Mouse (Mus musculus) left cerebral cortex, adult 2 months (tissue): ENCODE data around the gene Dnaaf3. TPM values are rescaled to one million over a fixed set of nuclear protein-coding genes. Genes with fewer than 3 reads are reported as not detected.

ENCODE experiments used
- DNase-seq, 2 experiments: peaks; one replicate each; pipeline ENCODE4 v3.0.0; 2021 to 2022; ENCODE audit warnings: low spot score in 2 of 2, mixed read lengths in 1 of 2; ENCODE audit errors: extremely low spot score in 1 of 2
- H3K27ac ChIP-seq: fragments of 200-600 bp; 2 replicates; pipeline ENCODE4 v1.8.1; 2022
- H3K4me3 ChIP-seq: fragments of 200-600 bp; 2 replicates; pipeline ENCODE4 v1.8.1; 2022
- CTCF ChIP-seq: fragments of 200-600 bp; IDR thresholded peaks from 2 replicates; pipeline ENCODE4 v1.8.1; 2022; ENCODE audit warnings: antibody characterized with exemption, mild to moderate bottlenecking, moderate library complexity
- intact Hi-C: fragments of 180-260 bp; cut with DNase I; formaldehyde crosslinking; loops from one replicate; pipeline ENCODE4 v1.15.1; 2025
- microRNA-seq, 2 experiments: library from miRNA; unstranded; fragments of <30 nt; microRNA quantifications; one replicate each; pipeline ENCODE4 v1.2.0; 2021
- total RNA-seq, 2 experiments: library from RNA; stranded (reverse); gene quantifications; 2 replicates each; pipeline ENCODE4 v1.2.3; 2021

The Dnaaf3 gene
- total RNA-seq, 2 experiments from 2014 or later: 0.20 to 0.49 TPM

DNA sequence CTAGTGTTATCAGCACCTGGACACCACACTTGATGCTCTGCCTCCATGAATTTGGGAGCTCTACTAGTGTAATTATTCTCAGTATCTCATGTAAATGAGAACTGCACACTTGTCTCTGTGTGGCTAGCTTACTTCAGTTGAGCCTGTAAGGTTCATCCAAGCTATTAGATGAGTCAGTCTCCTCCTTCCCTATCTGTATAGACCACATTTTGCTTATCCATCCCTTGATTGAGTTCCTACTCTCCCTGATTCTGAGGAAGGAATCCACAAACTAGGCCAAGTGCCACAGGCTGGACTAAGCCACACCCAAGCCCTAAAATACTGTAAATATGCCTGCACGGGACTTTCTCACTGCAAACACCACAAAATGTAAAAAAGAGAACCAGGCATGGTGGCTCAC lies 38.3 kb downstream of the Dnaaf3 start:
- intact Hi-C loops: no loop called here

GRCm38 (mm10) chr7:4492284-4493224 lies 39.7 kb downstream of the Dnaaf3 start:
- Histone ChIP-seq H3K27ac (no peak overlapping the region), H3K4me3 (no peak overlapping the region)
- no peak for DNase-seq
- intact Hi-C loops: no loop called here
- no peak for TF ChIP-seq CTCF

More for the DNA sequence above, 38.3 kb downstream of the Dnaaf3 start:
- TF ChIP-seq CTCF: no peak
- DNase-seq: no peak
- H3K4me3 ChIP-seq: no peak overlapping the region
- no peak overlapping the region for H3K27ac ChIP-seq

- no peak overlapping the region for H3K4me3 ChIP-seq
- intact Hi-C loops: no loop called here
- no peak for TF ChIP-seq CTCF
- no peak overlapping the region for H3K27ac ChIP-seq
- DNase-seq: no peak
Observed at GRCm38 (mm10) chr7:4491308-4491707, 40.9 kb downstream of the Dnaaf3 start.

GRCm38 (mm10) chr7:4482281-4482680 lies 50.0 kb downstream of the Dnaaf3 start:
- no peak for DNase-seq
- TF ChIP-seq CTCF: no peak
- intact Hi-C loops: no loop called here
- no peak overlapping the region for H3K27ac ChIP-seq
- no peak overlapping the region for H3K4me3 ChIP-seq

DNA sequence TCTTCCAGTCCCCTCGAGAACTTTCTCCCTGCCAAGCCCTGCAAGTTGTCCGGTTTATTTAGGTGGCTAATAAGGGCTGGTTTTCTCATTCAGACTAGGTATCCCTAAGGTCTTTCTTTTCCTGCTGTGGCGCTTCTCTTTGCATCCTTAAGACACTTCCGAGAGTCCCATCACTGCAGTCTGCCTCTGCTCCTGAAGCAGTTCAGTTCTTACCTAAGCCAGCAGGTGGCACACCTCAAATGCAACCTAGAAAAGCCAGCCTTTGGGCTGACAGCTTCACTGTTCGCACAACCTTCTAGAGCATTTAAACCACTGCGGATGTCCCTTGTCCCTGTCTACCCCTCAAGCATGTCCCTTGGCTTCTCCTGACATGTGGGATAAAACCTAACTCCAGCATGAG lies 52.6 kb downstream of the Dnaaf3 start:
- peak in 1 of 2 experiments; percentile 52 for DNase-seq
- intact Hi-C loops: loop anchor here (2.0 kb wide), 1 partner anchor 19 kb away; no protein-coding TSS in a partner anchor
- H3K4me3 ChIP-seq: no peak overlapping the region
- peak; percentile 68 for TF ChIP-seq CTCF
- H3K27ac ChIP-seq: no peak overlapping the region

DNA sequence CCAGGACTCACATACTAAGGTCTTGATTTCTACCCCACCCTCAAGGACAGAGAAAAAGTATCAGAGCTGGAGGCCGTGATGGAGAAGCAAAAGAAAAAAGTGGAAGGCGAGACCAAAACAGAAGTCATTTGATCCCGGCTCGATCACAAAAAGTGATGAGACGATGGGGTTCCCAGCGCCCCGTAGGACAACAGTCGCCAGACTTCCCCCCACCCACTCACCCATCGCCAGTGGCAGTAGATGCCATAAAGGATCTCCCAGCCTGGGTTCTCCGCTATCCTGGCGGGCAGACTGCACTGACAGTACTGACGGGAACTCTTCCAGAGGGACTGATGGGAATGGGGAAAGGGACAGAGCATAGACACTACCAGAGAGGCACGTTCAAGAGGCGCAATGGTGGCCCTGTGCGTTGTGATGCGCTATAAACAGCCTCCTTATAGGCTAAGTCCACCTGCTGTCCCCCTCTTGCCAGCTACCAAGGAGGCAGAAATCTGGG lies 53.4 kb downstream of the Dnaaf3 start:
- intact Hi-C loops: loop anchor here (2.0 kb wide), 1 partner anchor 20 kb away; no protein-coding TSS in a partner anchor
- DNase-seq: no peak
- H3K4me3 ChIP-seq: peak overlapping the region; percentile 55
- peak overlapping the region; percentile 53; the same call in 1 of the 2 replicates for H3K27ac ChIP-seq
- no peak for TF ChIP-seq CTCF

DNA sequence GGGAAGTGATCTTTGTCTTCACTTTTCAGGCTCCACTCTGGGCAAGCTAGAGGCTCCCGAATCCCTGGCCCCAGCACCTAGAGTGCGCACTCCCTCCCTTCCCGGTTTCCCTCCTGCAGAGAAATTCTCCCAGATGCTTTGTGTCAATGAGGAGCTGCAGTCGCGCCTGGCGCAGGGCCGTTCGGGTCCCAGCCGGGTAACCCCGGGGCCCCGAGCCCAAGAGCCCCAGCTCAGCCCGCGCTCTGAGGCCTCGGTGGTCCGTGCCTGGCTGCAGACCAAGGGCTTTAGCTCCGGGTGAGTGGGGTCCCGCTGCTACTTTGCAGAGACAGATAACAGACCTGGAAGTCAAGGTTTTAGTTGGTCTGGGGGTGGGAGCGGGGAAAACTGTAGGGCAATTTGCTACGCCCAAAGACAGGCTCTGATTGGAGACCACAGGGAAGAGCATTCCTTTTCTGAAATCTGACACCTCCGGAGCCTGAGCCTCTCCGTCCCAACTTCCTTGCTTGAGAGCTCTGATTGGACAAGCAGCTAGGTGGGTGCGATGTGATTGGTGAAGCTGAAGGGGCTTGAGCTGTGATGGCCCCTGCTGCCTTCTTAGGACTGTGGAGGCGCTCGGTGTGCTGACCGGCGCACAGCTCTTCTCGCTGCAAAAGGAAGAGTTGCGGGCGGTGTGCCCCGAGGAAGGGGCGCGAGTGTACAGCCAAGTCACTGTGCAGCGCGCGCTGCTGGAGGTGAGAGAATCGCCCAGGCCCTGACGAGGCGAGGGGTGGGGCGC lies 54.0 kb downstream of the Dnaaf3 start:
- peak overlapping the region; percentile 58 for H3K27ac ChIP-seq

GRCm38 (mm10) chr7:4473940-4474339 lies 58.3 kb downstream of the Dnaaf3 start:
- TF ChIP-seq CTCF: no peak
- Histone ChIP-seq H3K4me3 (no peak overlapping the region), H3K27ac (no peak overlapping the region)
- DNase-seq: no peak
- intact Hi-C loops: loop anchor here (5.0 kb wide), 3 partner anchors 327 to 872 kb away; partner anchors contain the start of gene Tmc4

More for the DNA sequence above, 54.0 kb downstream of the Dnaaf3 start:
- H3K4me3 ChIP-seq: peak overlapping the region; percentile 55
- TF ChIP-seq CTCF: no peak
- DNase-seq: peak; percentile 43 to 52
- intact Hi-C loops: loop anchor here (2.0 kb wide), 1 partner anchor 21 kb away; no protein-coding TSS in a partner anchor

Small RNA genes lying within 50 kb of the gene (microRNA-seq; reads per million reads assigned to microRNA genes)
- 0 reads per million in 2 experiments for gene Gm23577

Other genes starting within 250 kb of the Dnaaf3 start
- not detected for gene Ncr1, start 194.7 kb downstream of the Dnaaf3 start, total RNA-seq
- gene Gp6, start 134.7 kb downstream of the Dnaaf3 start, total RNA-seq: under 1 TPM in 1 of 2 experiments, not detected in 1; 0.05 TPM
- 10 to 100 TPM; 25.1 to 29.3 TPM for gene Rdh13, start 86.8 kb downstream of the Dnaaf3 start, total RNA-seq
- gene Eps8l1, start 71.8 kb downstream of the Dnaaf3 start, total RNA-seq: 1 to 10 TPM; 5.3 to 5.4 TPM
- gene Ppp1r12c, start 30.8 kb downstream of the Dnaaf3 start, total RNA-seq: 100 to 1,000 TPM; 173 to 177 TPM
- gene Tnnt1, start 16.1 kb downstream of the Dnaaf3 start, total RNA-seq: 1 to 10 TPM; 7.4 to 9.2 TPM
- under 1 TPM; 0.84 to 0.96 TPM for gene Tnni3, start 8.2 kb downstream of the Dnaaf3 start, total RNA-seq
- 100 to 1,000 TPM; 270 to 272 TPM for gene Syt5, start 15.1 kb upstream of the Dnaaf3 start, total RNA-seq
- under 1 TPM; 0.35 to 0.43 TPM for gene Ptprh, start 71.6 kb upstream of the Dnaaf3 start, total RNA-seq
- 10 to 100 TPM; 15.4 to 20.8 TPM for gene Tmem86b, start 99.0 kb upstream of the Dnaaf3 start, total RNA-seq
- gene Ppp6r1, start 126.6 kb upstream of the Dnaaf3 start, total RNA-seq: 100 to 1,000 TPM; 144 to 151 TPM
- 100 to 1,000 TPM in 1 of 2 experiments, 10 to 100 TPM in 1; 99.9 to 102 TPM for gene Hspbp1, start 152.6 kb upstream of the Dnaaf3 start, total RNA-seq
- 100 to 1,000 TPM; 425 to 440 TPM for gene Brsk1, start 158.2 kb upstream of the Dnaaf3 start, total RNA-seq
- gene Tmem150b, start 192.8 kb upstream of the Dnaaf3 start, total RNA-seq: not detected
- gene Kmt5c, start 207.7 kb upstream of the Dnaaf3 start, total RNA-seq: 10 to 100 TPM; 23.8 to 31.1 TPM
- gene Cox6b2, start 220.6 kb upstream of the Dnaaf3 start, total RNA-seq: 1 to 10 TPM; 3.8 to 4.8 TPM
- not detected for gene Fam71e2, start 238.8 kb upstream of the Dnaaf3 start, total RNA-seq